Mouse (Mus musculus) hindbrain, embryonic 11.5 days (tissue): ENCODE results near the gene Grtp1. TPM values are rescaled to one million over a fixed set of nuclear protein-coding genes. Genes with fewer than 3 reads are reported as not detected.
A peak's percentile ranks its signal among the peaks of the same experiment; 100 is the strongest.

ENCODE experiments used
- ATAC-seq: fragments of 200-750 bp; cut with Nextera tagmentation; 2 replicates; pipeline ENCODE4 v1.8.0; 2017; ENCODE audit warnings: mild to moderate bottlenecking, moderate TSS enrichment, moderate library complexity; ENCODE audit not compliant: low FRiP score
- DNase-seq: peaks from one replicate; pipeline ENCODE4 v3.0.0-alpha.2; 2015; ENCODE audit warnings: low spot score
- H3K27ac ChIP-seq: fragments of 300-500 bp; sonication (generic); 2 replicates; pipeline ENCODE4 v1.5.1; 2014; ENCODE audit warnings: mild to moderate bottlenecking, low read depth, low read length
- H3K27me3 ChIP-seq: fragments of 300-500 bp; sonication (generic); 2 replicates; pipeline ENCODE4 v1.6.1; 2014; ENCODE audit warnings: mild to moderate bottlenecking, low read length, moderate library complexity, mixed read lengths; ENCODE audit not compliant: control insufficient read depth, insufficient read depth
- H3K36me3 ChIP-seq: fragments of 300-500 bp; sonication (generic); 2 replicates; pipeline ENCODE4 v1.6.1; 2014; ENCODE audit warnings: mild to moderate bottlenecking, low read length, moderate library complexity, mixed read lengths; ENCODE audit not compliant: control insufficient read depth, insufficient read depth
- H3K4me1 ChIP-seq: fragments of 300-500 bp; sonication (generic); replicated peaks from 2 replicates; pipeline ENCODE4 v1.6.1; 2014; ENCODE audit warnings: low read length, mixed read lengths; ENCODE audit not compliant: control insufficient read depth, insufficient read depth
- H3K4me2 ChIP-seq: fragments of 300-500 bp; sonication (generic); replicated peaks from 2 replicates; pipeline ENCODE4 v1.6.1; 2014; ENCODE audit warnings: mild to moderate bottlenecking, low read depth, low read length
- H3K4me3 ChIP-seq: fragments of 300-500 bp; sonication (generic); 2 replicates; pipeline ENCODE4 v1.5.1; 2014; ENCODE audit warnings: low read depth, low read length
- H3K9ac ChIP-seq: fragments of 300-500 bp; sonication (generic); 2 replicates; pipeline ENCODE4 v1.6.1; 2014; ENCODE audit warnings: low read depth, low read length
- H3K9me3 ChIP-seq: fragments of 300-500 bp; sonication (generic); 2 replicates; pipeline ENCODE4 v1.6.1; 2016; ENCODE audit warnings: low read length; ENCODE audit not compliant: control insufficient read depth
- WGBS: fragments of 180-500 bp; shearing (Covaris S2); extraction: QIAGEN DNeasy Blood & Tissue Kit; methylation state at CpG from one replicate; pipeline ENCODE4 v1.1.7; 2014; 5-methylcytosine and 5-hydroxymethylcytosine counted together
- polyA plus RNA-seq: library from polyadenylated mRNA; unstranded; fragments of >200 nt; fragmentation: Nextera tagmentation; extraction: Ambion mirVana; gene quantifications from 2 replicates; pipeline ENCODE4 v1.2.1, GENCODE M21; 2014

Grtp1 gene
- 12.9 and 13.0 TPM in 2 replicates for polyA plus RNA-seq

DNA sequence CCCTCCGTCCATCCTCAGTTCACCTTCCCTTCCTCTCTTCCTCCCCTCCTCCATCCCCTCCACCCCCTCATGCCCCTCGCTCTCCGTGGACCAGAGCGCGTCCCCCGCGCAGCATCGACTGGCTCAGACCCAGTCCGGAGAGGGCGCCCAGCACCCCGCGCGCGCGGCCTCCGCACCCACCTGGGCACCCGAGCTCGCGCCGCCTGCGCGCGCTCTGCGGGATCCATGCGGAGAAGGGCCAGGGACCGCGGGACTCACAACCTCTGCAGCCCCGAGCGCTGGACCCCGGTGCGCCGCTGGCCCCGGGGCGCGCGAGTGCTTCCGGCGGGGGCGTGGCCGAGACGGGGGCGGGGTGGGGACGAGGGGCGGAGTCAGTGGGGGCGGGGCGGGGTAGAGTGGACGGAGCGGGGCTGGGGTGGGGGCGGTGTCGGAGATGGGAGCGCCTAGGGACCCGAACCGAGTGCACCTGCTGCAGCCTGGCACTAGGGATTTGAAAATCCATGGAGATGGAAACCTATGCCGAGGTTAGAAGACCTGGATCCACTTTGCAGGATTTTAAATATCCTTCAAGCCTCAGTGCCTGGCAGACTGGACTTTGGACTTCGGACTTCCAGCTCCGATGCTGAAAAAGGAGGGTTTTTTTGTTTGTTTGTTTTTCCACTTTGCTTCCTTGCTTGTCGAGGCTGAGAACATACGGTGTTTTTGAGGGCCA lies at the start of gene Grtp1:
TSS of gene Grtp1 (minus strand) at position 320 of the 712 bp plus-strand sequence.
- peaks cover 25% of the 10 kb centered on the region for H3K27me3 ChIP-seq
- H3K4me3 ChIP-seq: peak within 1 kb of the TSS; percentile 78
- H3K27ac ChIP-seq: no peak within 1 kb of the TSS
- no peaks in the 10 kb centered on the region for H3K9me3 ChIP-seq
- H3K36me3 ChIP-seq: no peaks in the 10 kb centered on the region
- no peaks in the 10 kb centered on the region for H3K4me1 ChIP-seq
- ATAC-seq: peak; percentile 82
- peak within 1 kb of the TSS; percentile 73 for H3K9ac ChIP-seq
- under 1% methylated on average over 42 of the region's 58 CpGs for WGBS
- peak; percentile 72 for DNase-seq
- H3K4me2 ChIP-seq: peak within 1 kb of the TSS; percentile 94

DNA sequence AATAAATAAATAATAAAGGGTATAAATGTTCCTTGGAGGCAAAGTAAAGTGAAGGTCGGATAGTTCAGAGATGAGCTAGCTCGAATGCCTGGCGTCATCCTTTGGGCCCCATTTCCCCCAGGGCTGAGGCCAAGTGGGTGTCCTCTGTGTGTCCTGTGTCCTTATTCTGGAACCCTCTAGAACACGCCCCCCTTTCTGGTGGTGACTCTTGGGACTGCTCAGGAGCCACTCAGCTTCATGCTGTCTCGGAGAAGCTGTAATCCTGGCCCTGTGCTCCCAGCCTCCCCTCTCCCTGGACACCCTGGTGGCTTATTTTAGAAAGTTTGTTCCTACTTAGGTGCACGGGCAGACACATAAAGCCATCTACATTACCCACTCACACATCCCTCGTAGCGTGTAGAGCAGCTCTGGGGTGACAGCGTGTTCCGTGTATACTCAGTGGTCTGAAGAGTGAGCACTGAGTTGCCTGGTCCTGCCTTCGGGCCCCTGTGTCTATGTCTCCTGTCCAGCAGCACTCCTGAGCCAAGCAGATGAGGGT lies 44.0 kb upstream of the Grtp1 start:
- H3K27me3 ChIP-seq: no peaks in the 10 kb centered on the region
- H3K9me3 ChIP-seq: no peaks in the 10 kb centered on the region
- DNase-seq (no peak), ATAC-seq (no peak)
- whole genome bisulfite sequencing: 88% methylated on average over 11 of the region's 11 CpGs
- H3K9ac ChIP-seq: no peak overlapping the region
- H3K4me3 ChIP-seq: no peak overlapping the region
- H3K27ac ChIP-seq: no peak overlapping the region
- no peak overlapping the region for H3K4me2 ChIP-seq
- H3K36me3 ChIP-seq: no peaks in the 10 kb centered on the region
- H3K4me1 ChIP-seq: no peaks in the 10 kb centered on the region

DNA sequence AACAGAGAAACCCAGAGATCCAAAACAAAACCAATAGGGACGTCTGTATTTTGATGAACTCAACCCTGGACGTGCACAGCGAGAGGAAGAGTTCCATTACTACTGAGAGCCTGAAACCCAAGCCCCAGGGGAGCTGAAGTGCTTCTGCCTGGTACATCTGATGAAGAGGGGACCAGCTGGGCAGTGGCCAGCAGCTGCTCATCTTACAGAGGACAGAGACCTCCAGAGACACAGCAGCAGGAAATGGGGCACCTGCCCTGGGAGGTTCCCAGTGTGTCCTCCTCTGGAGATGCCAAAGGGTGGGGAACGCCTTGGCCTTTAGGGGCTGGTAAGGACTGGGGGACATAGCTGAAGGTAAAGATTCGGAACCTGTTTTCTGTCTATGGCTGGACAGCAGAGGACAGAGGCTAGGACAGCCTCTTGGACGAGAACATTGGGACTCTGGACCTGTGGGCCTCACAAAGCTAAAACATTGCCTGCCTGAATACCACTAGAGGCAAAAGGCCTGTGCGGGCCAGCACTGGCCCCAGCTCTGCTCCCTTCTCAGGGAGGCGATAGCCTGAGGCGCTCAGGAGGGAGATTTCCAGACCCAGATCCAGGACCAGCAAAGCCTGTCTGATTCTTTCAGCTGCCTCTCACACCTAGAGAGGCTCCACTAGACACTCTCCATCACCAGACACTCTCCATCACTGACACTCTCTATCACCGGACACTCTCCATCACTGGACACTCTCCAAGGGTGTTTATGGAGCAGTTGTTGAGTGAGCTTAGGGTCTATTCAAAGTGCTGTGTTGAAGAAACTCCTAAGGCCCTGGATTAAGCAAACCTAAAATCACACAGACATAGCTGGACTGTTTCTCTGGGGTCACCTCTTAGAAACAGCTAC lies 42.8 kb upstream of the Grtp1 start:
- WGBS: 82% methylated on average over 10 of the region's 10 CpGs
- DNase-seq: no peak
- no peak for ATAC-seq
- no peak overlapping the region for H3K9ac ChIP-seq
- no peaks in the 10 kb centered on the region for H3K9me3 ChIP-seq
- H3K36me3 ChIP-seq: no peaks in the 10 kb centered on the region
- no peak overlapping the region for H3K4me3 ChIP-seq
- H3K4me1 ChIP-seq: no peaks in the 10 kb centered on the region
- H3K27me3 ChIP-seq: no peaks in the 10 kb centered on the region
- H3K4me2 ChIP-seq: no peak overlapping the region
- H3K27ac ChIP-seq: no peak overlapping the region

DNA sequence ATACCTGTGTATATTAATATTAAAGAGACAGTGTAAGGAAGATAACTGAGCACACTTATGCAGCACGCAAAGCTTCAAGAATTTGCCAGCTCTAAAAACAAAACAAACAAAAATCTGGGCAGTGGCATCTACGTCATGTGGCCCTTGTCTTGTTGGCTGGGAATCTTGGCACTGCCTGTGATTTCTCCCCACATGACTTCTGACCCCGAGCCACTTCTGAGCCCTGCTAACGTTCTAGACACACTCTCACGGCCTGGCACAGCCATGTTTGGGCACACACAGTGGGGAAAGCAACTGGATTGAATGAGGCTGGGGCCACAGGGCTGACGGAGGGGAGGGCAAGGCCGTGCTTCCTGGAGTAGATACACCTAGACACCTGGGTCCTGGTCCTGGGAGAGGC lies 40.3 kb upstream of the Grtp1 start:
- no peaks in the 10 kb centered on the region for H3K9me3 ChIP-seq
- no peaks in the 10 kb centered on the region for H3K4me1 ChIP-seq
- H3K9ac ChIP-seq: no peak overlapping the region
- no peaks in the 10 kb centered on the region for H3K36me3 ChIP-seq
- DNase-seq: no peak
- no peak for ATAC-seq
- no peak overlapping the region for H3K4me3 ChIP-seq
- WGBS: 84% methylated on average over 7 of the region's 7 CpGs
- no peak overlapping the region for H3K27ac ChIP-seq
- H3K27me3 ChIP-seq: no peaks in the 10 kb centered on the region
- no peak overlapping the region for H3K4me2 ChIP-seq

GRCm38 (mm10) chr8:13240055-13240454 lies 39.6 kb upstream of the Grtp1 start:
- no peak for ATAC-seq
- Histone ChIP-seq H3K9ac (no peak overlapping the region), H3K4me2 (no peak overlapping the region), H3K27me3 (no peaks in the 10 kb centered on the region), H3K4me3 (no peak overlapping the region), H3K4me1 (no peaks in the 10 kb centered on the region), H3K27ac (no peak overlapping the region), H3K9me3 (no peaks in the 10 kb centered on the region), H3K36me3 (no peaks in the 10 kb centered on the region)
- DNase-seq: no peak
- WGBS: 91% methylated on average over 9 of the region's 9 CpGs

- DNase-seq (no peak), ATAC-seq (no peak)
- no peak overlapping the region for H3K9ac ChIP-seq
- H3K27me3 ChIP-seq: no peaks in the 10 kb centered on the region
- no peaks in the 10 kb centered on the region for H3K36me3 ChIP-seq
- 90% methylated on average over 13 of the region's 13 CpGs for WGBS
- no peaks in the 10 kb centered on the region for H3K4me1 ChIP-seq
- no peaks in the 10 kb centered on the region for H3K9me3 ChIP-seq
- no peak overlapping the region for H3K4me2 ChIP-seq
- no peak overlapping the region for H3K4me3 ChIP-seq
- H3K27ac ChIP-seq: no peak overlapping the region
Observed at GRCm38 (mm10) chr8:13234803-13235202, 34.4 kb upstream of the Grtp1 start.

- H3K4me3 ChIP-seq: no peak overlapping the region
- no peak overlapping the region for H3K9ac ChIP-seq
- H3K4me1 ChIP-seq: no peaks in the 10 kb centered on the region
- DNase-seq (no peak), ATAC-seq (no peak)
- H3K36me3 ChIP-seq: no peaks in the 10 kb centered on the region
- no peak overlapping the region for H3K27ac ChIP-seq
- no peak overlapping the region for H3K4me2 ChIP-seq
- no peaks in the 10 kb centered on the region for H3K27me3 ChIP-seq
- no peaks in the 10 kb centered on the region for H3K9me3 ChIP-seq
- WGBS: 89% methylated on average over 4 of the region's 4 CpGs
Observed at GRCm38 (mm10) chr8:13230471-13230870, 30.1 kb upstream of the Grtp1 start.

GRCm38 (mm10) chr8:13229802-13230201 lies 29.4 kb upstream of the Grtp1 start:
- ATAC-seq: no peak
- Histone ChIP-seq H3K27ac (no peak overlapping the region), H3K4me2 (no peak overlapping the region), H3K9me3 (no peaks in the 10 kb centered on the region), H3K27me3 (no peaks in the 10 kb centered on the region), H3K4me1 (no peaks in the 10 kb centered on the region), H3K9ac (no peak overlapping the region), H3K4me3 (no peak overlapping the region), H3K36me3 (no peaks in the 10 kb centered on the region)
- 88% methylated on average over 12 of the region's 12 CpGs for WGBS
- no peak for DNase-seq
